Mouse (Mus musculus) limb, embryonic 11.5 days (tissue): Measurements from ENCODE around the gene Nipal4. TPM values are rescaled to one million over a fixed set of nuclear protein-coding genes. Genes with fewer than 3 reads are reported as not detected.
A peak's percentile ranks its signal among the peaks of the same experiment; 100 is the strongest.

Source experiments
- ATAC-seq: fragments of 200-750 bp; cut with Nextera tagmentation; 2 replicates; pipeline ENCODE4 v1.8.0; 2017; ENCODE audit warnings: low read depth; ENCODE audit not compliant: insufficient number of reproducible peaks, low FRiP score, low TSS enrichment
- DNase-seq: peaks from one replicate; pipeline ENCODE4 v3.0.0-alpha.2; 2015; ENCODE audit warnings: low spot score
- H3K27ac ChIP-seq: fragments of 300-500 bp; sonication (generic); replicated peaks from 2 replicates; pipeline ENCODE4 v1.5.1; 2014; ENCODE audit warnings: low read depth, mild to moderate bottlenecking, low read length
- H3K27me3 ChIP-seq: fragments of 300-500 bp; sonication (generic); 2 replicates; pipeline ENCODE4 v1.6.1; 2014; ENCODE audit warnings: mild to moderate bottlenecking, low read length, mixed read lengths; ENCODE audit not compliant: control insufficient read depth, insufficient read depth
- H3K36me3 ChIP-seq: fragments of 300-500 bp; sonication (generic); 2 replicates; pipeline ENCODE4 v1.6.1; 2014; ENCODE audit warnings: mild to moderate bottlenecking, low read length, moderate library complexity, mixed read lengths; ENCODE audit not compliant: control insufficient read depth, insufficient read depth
- H3K4me1 ChIP-seq: fragments of 300-500 bp; sonication (generic); 2 replicates; pipeline ENCODE4 v1.6.1; 2014; ENCODE audit warnings: low read length, mixed read lengths; ENCODE audit not compliant: control insufficient read depth, insufficient read depth
- H3K4me2 ChIP-seq: fragments of 300-500 bp; sonication (generic); 2 replicates; pipeline ENCODE4 v1.6.1; 2014; ENCODE audit warnings: low read depth, mild to moderate bottlenecking, moderate library complexity; ENCODE audit not compliant: severe bottlenecking
- H3K4me3 ChIP-seq: fragments of 300-500 bp; sonication (generic); 2 replicates; pipeline ENCODE4 v1.5.1; 2014; ENCODE audit warnings: low read depth, low read length
- H3K9ac ChIP-seq: fragments of 300-500 bp; sonication (generic); 2 replicates; pipeline ENCODE4 v1.6.1; 2014; ENCODE audit warnings: mild to moderate bottlenecking, low read length
- H3K9me3 ChIP-seq: fragments of 300-500 bp; sonication (generic); 2 replicates; pipeline ENCODE4 v1.6.1; 2016; ENCODE audit warnings: low read length; ENCODE audit not compliant: control insufficient read depth
- WGBS: fragments of 180-500 bp; shearing (Covaris S2); extraction: QIAGEN DNeasy Blood & Tissue Kit; methylation state at CpG from one replicate; pipeline ENCODE4 v1.1.7; 2014; 5-methylcytosine and 5-hydroxymethylcytosine counted together
- microRNA-seq: library from miRNA; unstranded; fragments of <30 nt; microRNA quantifications from one replicate; pipeline ENCODE4, GENCODE M21; 2016
- polyA plus RNA-seq: library from polyadenylated mRNA; unstranded; fragments of >200 nt; fragmentation: Nextera tagmentation; extraction: Ambion mirVana; gene quantifications from 2 replicates; pipeline ENCODE4 v1.2.1, GENCODE M21; 2014

Nipal4 gene
- polyA plus RNA-seq, 1 experiment from 2014 or later = 0.71 TPM

DNA sequence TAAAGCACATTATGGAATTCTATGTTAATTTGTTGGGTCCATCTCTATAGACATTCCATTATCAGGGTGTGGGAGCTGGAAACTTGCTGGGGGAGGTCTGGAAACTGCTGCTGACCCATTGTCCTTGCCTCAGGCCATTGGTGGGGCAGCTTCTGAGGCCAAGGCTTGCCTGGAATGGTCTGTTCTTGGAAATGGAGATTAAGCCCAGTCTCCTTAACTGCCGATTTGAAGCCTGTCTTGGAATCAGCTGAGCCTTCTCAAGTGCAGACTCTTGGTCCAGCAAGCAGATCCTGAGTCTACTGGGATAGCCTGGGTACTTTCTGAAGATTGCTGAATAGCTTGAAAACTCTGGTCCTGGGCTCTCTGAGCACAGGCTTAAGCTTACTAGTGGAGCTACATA lies 59.3 kb downstream of the Nipal4 start:
- H3K27ac ChIP-seq = no peak overlapping the region
- H3K9me3 ChIP-seq = no peaks in the 10 kb centered on the region; the same call in 1 of the 2 replicates
- no peak for ATAC-seq
- no peak overlapping the region for H3K9ac ChIP-seq
- H3K4me2 ChIP-seq = no peak overlapping the region
- H3K4me1 ChIP-seq = peaks cover 5% of the 10 kb centered on the region; the same call in 1 of the 2 replicates
- H3K4me3 ChIP-seq = no peak overlapping the region
- H3K36me3 ChIP-seq = no peaks in the 10 kb centered on the region; the same call in 1 of the 2 replicates
- H3K27me3 ChIP-seq = no peaks in the 10 kb centered on the region
- no peak for DNase-seq
- WGBS = 82% methylated on average over 1 of the region's 1 CpGs

DNA sequence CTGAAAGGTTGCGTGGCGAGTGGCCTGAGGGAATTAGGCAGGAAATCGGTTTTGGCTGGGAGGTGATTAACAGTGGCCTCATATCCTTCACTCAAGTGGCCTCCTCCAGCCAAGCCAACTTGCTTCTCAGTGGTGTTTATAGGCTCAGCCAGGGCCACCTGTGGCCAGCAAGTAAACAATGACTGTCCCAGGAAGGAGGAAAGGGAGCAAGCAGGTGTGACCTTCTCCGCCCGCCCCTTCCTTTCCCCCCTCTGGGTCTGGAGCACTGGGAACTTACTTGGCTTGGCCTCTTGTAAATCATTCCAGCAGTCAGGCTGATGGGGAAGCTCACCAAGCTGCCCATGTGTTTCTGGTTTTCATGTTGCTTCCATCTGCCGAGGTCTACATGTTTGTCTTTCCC lies 64.2 kb downstream of the Nipal4 start:
- Histone ChIP-seq H3K4me1 (peaks cover 7% of the 10 kb centered on the region; the same call in 1 of the 2 replicates), H3K27ac (peak overlapping the region; percentile 30; the same call in 1 of the 2 replicates), H3K36me3 (peaks cover 10% of the 10 kb centered on the region), H3K4me2 (no peak overlapping the region), H3K9ac (no peak overlapping the region), H3K9me3 (no peaks in the 10 kb centered on the region; the same call in 1 of the 2 replicates), H3K27me3 (no peaks in the 10 kb centered on the region), H3K4me3 (no peak overlapping the region)
- peak; percentile 26; the same call in 1 of the 2 replicates for ATAC-seq
- WGBS = 37% methylated on average over 6 of the region's 6 CpGs
- DNase-seq = peak; percentile 61

Small RNAs within 50 kb of the gene (microRNA-seq; reads per million reads assigned to microRNA genes)
- gene Mir7239 (not detected), gene Mir8100 (not detected)

Other genes with a start within 250 kb of the Nipal4 start
- gene Lsm11, start 221.6 kb downstream of the Nipal4 start, polyA plus RNA-seq = 8.0 and 9.6 TPM in 2 replicates
- gene Thg1l, start 211.0 kb downstream of the Nipal4 start, polyA plus RNA-seq = 12.1 and 14.3 TPM in 2 replicates
- gene Sox30, start 186.2 kb downstream of the Nipal4 start, polyA plus RNA-seq = 0.20 and 0.23 TPM in 2 replicates
- 3.4 and 4.8 TPM in 2 replicates for gene Gm12166, start 114.2 kb downstream of the Nipal4 start, polyA plus RNA-seq
- gene Adam19, start 110.5 kb downstream of the Nipal4 start, polyA plus RNA-seq = 11.0 and 12.1 TPM in 2 replicates
- 0.11 and 0.16 TPM in 2 replicates for gene Fndc9, start 69.0 kb upstream of the Nipal4 start, polyA plus RNA-seq
- gene Cyfip2, start 146.4 kb upstream of the Nipal4 start, polyA plus RNA-seq = 16.2 and 18.0 TPM in 2 replicates
- not detected in 2 replicates for gene Itk, start 223.0 kb upstream of the Nipal4 start, polyA plus RNA-seq
- gene Fam71b, start 230.1 kb upstream of the Nipal4 start, polyA plus RNA-seq = not detected in 2 replicates